Mouse (Mus musculus) ES-Bruce4 (cell line): ENCODE measurements around the gene Hectd1. TPM values are rescaled to one million over a fixed set of nuclear protein-coding genes. Genes with fewer than 3 reads are reported as not detected.
A peak's percentile ranks its signal among the peaks of the same experiment; 100 is the strongest.

Experiments used
- H3K27ac ChIP-seq: 2 replicates; pipeline ENCODE4 v1.5.1; 2012; ENCODE audit warnings: low read length, inconsistent platforms; ENCODE audit not compliant: insufficient read depth
- H3K27me3 ChIP-seq: 2 replicates; pipeline ENCODE4 v1.6.1; 2012; ENCODE audit warnings: mild to moderate bottlenecking, low read length, inconsistent platforms; ENCODE audit not compliant: control insufficient read depth, poor library complexity, insufficient read depth, severe bottlenecking
- H3K36me3 ChIP-seq: 2 replicates; pipeline ENCODE4 v1.6.1; 2012; ENCODE audit warnings: inconsistent platforms, mild to moderate bottlenecking, low read length, moderate library complexity; ENCODE audit not compliant: control insufficient read depth, poor library complexity, insufficient read depth, severe bottlenecking
- H3K4me1 ChIP-seq: one replicate; pipeline ENCODE4 v1.8.1; 2011; ENCODE audit warnings: low read length; ENCODE audit not compliant: control insufficient read depth, insufficient read depth
- H3K4me3 ChIP-seq: 2 replicates; pipeline ENCODE4 v1.5.1; 2011; ENCODE audit warnings: low read depth, mild to moderate bottlenecking, low read length
- H3K9ac ChIP-seq: 2 replicates; pipeline ENCODE4 v1.6.1; 2012; ENCODE audit warnings: low read depth, mild to moderate bottlenecking, inconsistent platforms; ENCODE audit not compliant: poor library complexity, severe bottlenecking
- H3K9me3 ChIP-seq: replicated peaks from 2 replicates; pipeline ENCODE4 v1.6.1; 2012; ENCODE audit warnings: mild to moderate bottlenecking, low read length, inconsistent platforms; ENCODE audit not compliant: control insufficient read depth, poor library complexity, insufficient read depth, severe bottlenecking
- CTCF ChIP-seq: IDR thresholded peaks from one replicate; pipeline ENCODE4 v1.8.1; 2011; ENCODE audit warnings: low read depth, low read length
- EP300 ChIP-seq: IDR thresholded peaks from 2 replicates; pipeline ENCODE4 v1.6.1; 2011; ENCODE audit warnings: low read depth, low read length; ENCODE audit not compliant: insufficient read depth
- POLR2A ChIP-seq: IDR thresholded peaks from one replicate; pipeline ENCODE4 v1.8.1; 2011; ENCODE audit warnings: low read length; ENCODE audit not compliant: insufficient read depth
- polyA plus RNA-seq: library from polyadenylated mRNA; stranded (reverse); fragments of >200 nt; gene quantifications from 2 replicates; pipeline ENCODE4 v1.2.4, GENCODE M21; 2011; ENCODE audit warnings: low read depth; ENCODE audit not compliant: missing spikeins, insufficient read depth, insufficient read length

Hectd1 gene
- 93.8 and 96.9 TPM in 2 replicates for polyA plus RNA-seq

DNA sequence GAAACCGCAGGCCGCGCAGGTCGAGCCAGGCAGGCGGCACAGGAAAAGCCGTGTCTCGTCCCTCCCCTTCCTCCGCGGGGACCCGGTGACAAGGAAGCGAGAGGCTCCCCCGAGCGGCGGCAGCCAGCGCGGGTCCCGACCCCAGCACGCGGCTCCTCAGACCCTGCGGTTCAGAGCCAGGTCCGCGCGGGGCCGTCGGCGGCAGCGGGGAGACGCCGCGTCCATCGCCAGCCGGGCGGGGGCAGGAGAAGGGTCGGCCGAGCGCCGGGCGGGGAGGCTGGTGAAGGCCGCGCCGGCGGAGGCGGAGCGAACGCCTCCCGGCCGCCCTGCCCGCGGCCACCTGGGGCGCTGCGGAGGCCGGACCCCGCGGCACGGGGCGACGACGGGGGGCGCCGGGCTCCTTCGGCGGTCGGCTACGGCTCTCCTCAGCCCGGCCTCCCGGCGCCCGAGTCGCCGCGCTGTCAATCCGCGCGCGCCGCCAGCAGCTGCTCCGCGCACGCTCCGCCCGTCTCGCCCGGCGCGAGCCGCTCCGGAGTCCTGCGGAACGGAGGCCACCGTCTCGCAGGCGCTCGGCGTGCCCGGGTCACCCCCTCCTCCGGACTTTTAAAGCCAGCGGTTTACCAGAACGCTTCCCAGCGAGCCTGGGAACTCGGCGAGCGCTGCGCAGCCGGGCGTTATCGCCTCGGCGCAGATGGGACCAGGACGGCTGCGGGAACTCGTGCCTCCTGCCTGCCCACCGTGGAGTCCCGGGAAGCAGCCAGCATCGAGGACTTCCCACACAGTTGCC lies at the start of gene Hectd1:
Gene Hectd1 (minus strand): TSS at position 247 of the 787 bp plus-strand sequence.
- Histone ChIP-seq H3K27me3 (no peaks in the 10 kb centered on the region), H3K9ac (peak within 1 kb of the TSS; percentile 97), H3K4me1 (no peaks in the 10 kb centered on the region), H3K36me3 (peaks cover 13% of the 10 kb centered on the region), H3K9me3 (no peaks in the 10 kb centered on the region), H3K4me3 (peak within 1 kb of the TSS; percentile 95), H3K27ac (peak within 1 kb of the TSS; percentile 74)
- TF ChIP-seq POLR2A: no peak

DNA sequence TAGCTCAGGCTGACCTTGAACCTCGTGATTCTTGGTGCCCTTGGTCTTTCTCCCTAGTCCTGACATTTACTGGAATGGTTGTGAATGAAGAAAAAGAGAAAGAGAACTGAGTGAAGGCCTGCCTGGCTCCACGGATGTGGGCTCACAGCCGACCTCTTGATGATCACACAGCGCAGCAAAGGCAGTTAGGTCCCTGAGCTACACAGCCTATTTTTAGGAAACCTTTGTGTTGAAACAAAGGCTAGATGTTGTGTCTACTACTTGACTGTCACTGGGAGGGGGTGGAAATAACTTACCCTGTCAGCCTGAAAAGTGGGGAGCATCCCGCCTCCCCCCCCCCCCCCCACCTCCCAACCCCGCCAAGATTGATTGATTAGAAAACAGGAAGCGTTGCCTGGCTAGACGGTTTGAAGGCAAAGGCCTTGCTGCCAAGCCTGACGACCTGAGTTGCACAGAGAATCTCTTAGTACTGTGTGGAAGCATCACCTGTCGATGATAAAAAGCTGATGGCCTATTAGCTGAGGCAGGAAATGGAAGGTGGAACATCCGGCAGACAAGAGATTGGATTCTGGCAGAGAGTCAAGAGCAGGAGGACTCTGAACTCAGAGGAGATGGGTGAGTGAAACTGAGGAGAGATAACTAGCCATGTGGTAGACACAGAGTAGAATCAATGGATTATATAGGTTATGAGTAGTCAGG lies 42.3 kb upstream of the Hectd1 start:
- Histone ChIP-seq H3K9me3 (no peaks in the 10 kb centered on the region), H3K4me3 (no peak overlapping the region), H3K27ac (no peak overlapping the region), H3K36me3 (no peaks in the 10 kb centered on the region), H3K4me1 (peaks cover 3% of the 10 kb centered on the region), H3K27me3 (no peaks in the 10 kb centered on the region), H3K9ac (no peak overlapping the region)
- TF ChIP-seq POLR2A (no peak), EP300 (no peak), CTCF (no peak)

GRCm38 (mm10) chr12:51869511-51869910 lies 40.2 kb upstream of the Hectd1 start:
- peaks cover 7% of the 10 kb centered on the region for H3K4me1 ChIP-seq
- no peaks in the 10 kb centered on the region for H3K36me3 ChIP-seq
- no peak overlapping the region for H3K9ac ChIP-seq
- H3K9me3 ChIP-seq: no peaks in the 10 kb centered on the region
- H3K27me3 ChIP-seq: no peaks in the 10 kb centered on the region
- TF ChIP-seq CTCF (no peak), EP300 (no peak), POLR2A (no peak)
- no peak overlapping the region for H3K4me3 ChIP-seq
- H3K27ac ChIP-seq: no peak overlapping the region

DNA sequence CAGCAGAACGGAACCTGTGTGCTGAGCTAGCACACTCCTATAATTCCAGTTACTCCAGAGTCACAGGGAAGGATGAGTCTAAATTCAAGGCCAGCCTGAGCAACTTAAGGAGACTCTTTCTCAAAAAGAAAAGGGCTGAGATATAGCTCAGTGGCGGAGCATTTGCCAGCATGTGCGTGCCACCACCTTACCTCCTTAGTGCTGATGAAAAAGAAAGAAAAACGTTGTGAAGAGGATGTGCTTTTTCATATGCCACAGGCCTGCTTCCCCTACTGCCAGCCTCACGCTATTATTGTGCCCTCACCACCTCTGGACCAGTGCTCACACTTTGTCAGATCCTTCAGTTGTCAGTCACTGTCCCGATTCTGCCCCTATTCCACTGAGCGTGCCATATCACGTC lies 37.7 kb upstream of the Hectd1 start:
- TF ChIP-seq CTCF (no peak), POLR2A (no peak), EP300 (no peak)
- no peak overlapping the region for H3K4me3 ChIP-seq
- no peaks in the 10 kb centered on the region for H3K36me3 ChIP-seq
- no peak overlapping the region for H3K9ac ChIP-seq
- no peak overlapping the region for H3K27ac ChIP-seq
- H3K4me1 ChIP-seq: peaks cover 7% of the 10 kb centered on the region
- H3K27me3 ChIP-seq: no peaks in the 10 kb centered on the region
- H3K9me3 ChIP-seq: no peaks in the 10 kb centered on the region

DNA sequence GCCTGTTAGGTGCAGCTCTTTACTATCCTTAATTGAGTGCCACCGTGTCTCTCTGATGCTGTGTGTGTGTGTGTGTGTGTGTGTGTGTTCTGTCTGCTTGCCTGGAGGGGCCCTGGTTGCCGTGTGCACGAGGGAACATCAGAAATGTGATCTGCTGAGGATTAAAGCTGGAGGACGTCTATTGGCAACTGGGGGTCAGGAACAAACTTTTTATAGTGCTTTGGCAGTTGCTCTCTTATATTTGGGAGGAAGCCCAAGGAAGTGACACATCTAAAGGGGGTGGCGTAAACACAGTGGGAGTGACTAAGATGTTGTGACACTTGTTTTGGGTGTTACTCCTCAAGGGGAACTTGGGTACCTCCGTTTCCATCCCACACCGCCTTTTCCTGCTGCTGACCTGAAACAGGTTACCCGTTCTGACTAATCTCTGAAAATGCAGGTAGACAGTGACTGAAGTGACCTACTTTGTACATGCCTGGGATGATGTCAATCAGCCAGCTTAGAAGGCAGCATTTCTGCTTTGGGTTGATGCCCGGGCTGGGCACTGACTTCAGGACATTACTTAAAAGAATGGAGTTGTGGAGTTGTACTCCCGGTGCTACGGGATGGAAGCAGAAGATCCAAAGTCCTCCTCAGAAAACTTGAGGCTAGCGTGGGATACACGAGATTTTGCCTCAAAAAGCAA lies 37.0 kb upstream of the Hectd1 start:
- no peaks in the 10 kb centered on the region for H3K36me3 ChIP-seq
- no peak overlapping the region for H3K9ac ChIP-seq
- no peak overlapping the region for H3K27ac ChIP-seq
- H3K4me1 ChIP-seq: peaks cover 6% of the 10 kb centered on the region
- no peak overlapping the region for H3K4me3 ChIP-seq
- no peaks in the 10 kb centered on the region for H3K9me3 ChIP-seq
- TF ChIP-seq EP300: no peak
- no peak for TF ChIP-seq POLR2A
- TF ChIP-seq CTCF: no peak
- no peaks in the 10 kb centered on the region for H3K27me3 ChIP-seq

- no peaks in the 10 kb centered on the region for H3K9me3 ChIP-seq
- no peak overlapping the region for H3K4me3 ChIP-seq
- H3K4me1 ChIP-seq: peaks cover 5% of the 10 kb centered on the region
- TF ChIP-seq POLR2A (no peak), EP300 (no peak), CTCF (no peak)
- H3K27ac ChIP-seq: no peak overlapping the region
- H3K27me3 ChIP-seq: no peaks in the 10 kb centered on the region
- no peak overlapping the region for H3K9ac ChIP-seq
- no peaks in the 10 kb centered on the region for H3K36me3 ChIP-seq
These were observed 36.4 kb upstream of the Hectd1 start for GRCm38 (mm10) chr12:51865790-51866179.
